Mouse (Mus musculus) cortical plate, adult 2 months (tissue): ENCODE measurements around the gene Ppm1b.

Experiments used
- CTCF ChIP-seq: fragments of 200-500 bp; IDR thresholded peaks from 2 replicates; pipeline ENCODE4 v1.5.1; 2011; ENCODE audit warnings: mild to moderate bottlenecking, control low read depth, low read length; ENCODE audit not compliant: insufficient read depth; ENCODE audit errors: extremely low read depth
- POLR2A ChIP-seq: fragments of 200-500 bp; IDR thresholded peaks from 2 replicates; pipeline ENCODE4 v1.6.1; 2011; ENCODE audit warnings: mild to moderate bottlenecking, low read length, control low read depth; ENCODE audit not compliant: insufficient read depth; ENCODE audit errors: extremely low read depth

DNA sequence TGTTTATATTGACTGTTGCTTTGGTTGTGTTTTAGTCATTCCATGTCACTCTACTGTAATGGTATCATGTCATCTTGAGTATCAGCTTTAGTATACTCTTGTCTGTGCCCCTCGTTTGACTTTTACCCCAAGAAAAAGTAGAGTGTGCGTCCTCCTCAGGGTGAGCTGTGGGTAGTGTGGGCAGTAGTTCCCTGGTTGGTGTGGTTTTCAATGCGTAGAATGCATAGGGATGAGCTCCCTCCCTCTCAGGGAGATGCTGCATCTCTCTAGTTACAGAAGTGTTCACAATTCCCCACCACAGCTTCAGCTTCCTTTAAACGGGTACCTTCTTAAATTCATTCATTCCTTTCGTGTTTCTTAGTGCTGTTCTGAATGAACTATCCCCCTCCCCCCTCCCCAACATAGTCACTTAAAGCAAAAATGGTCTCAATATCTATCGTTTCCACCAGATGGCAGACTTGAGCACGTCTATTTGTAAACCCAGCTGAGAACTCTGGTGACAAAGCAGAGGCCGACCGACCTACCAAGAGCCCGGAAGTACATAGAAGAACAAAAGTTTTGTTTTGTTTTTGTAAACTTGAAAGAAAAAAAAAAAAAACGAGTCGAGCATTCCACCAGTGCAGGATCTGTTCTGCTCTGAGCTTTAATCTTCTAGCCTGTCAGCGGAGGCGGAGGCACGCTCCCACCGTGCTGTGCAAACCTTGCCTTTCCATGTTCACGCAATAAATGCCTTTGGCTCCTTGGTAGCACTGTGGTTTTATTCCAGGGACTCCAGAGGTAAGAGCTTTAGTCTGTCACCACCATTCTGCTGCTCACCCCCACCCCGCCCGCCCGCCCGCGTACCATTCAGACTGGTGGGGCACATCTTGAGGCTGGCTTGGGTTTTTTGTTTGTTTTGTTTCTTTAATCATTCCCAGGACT, 67.0 kb downstream of the Ppm1b start:
- TF ChIP-seq POLR2A (no peak), CTCF (peak; percentile 31; the same call in 1 of the 2 replicates)
